Mouse (Mus musculus): Measurements from ENCODE around the gene Kifc3. TPM values are rescaled to one million over a fixed set of nuclear protein-coding genes. Genes with fewer than 3 reads are reported as not detected.

The Kifc3 gene
- total RNA-seq, 2 experiments from 2014 or later: 55.9 to 58.7 TPM

DNA sequence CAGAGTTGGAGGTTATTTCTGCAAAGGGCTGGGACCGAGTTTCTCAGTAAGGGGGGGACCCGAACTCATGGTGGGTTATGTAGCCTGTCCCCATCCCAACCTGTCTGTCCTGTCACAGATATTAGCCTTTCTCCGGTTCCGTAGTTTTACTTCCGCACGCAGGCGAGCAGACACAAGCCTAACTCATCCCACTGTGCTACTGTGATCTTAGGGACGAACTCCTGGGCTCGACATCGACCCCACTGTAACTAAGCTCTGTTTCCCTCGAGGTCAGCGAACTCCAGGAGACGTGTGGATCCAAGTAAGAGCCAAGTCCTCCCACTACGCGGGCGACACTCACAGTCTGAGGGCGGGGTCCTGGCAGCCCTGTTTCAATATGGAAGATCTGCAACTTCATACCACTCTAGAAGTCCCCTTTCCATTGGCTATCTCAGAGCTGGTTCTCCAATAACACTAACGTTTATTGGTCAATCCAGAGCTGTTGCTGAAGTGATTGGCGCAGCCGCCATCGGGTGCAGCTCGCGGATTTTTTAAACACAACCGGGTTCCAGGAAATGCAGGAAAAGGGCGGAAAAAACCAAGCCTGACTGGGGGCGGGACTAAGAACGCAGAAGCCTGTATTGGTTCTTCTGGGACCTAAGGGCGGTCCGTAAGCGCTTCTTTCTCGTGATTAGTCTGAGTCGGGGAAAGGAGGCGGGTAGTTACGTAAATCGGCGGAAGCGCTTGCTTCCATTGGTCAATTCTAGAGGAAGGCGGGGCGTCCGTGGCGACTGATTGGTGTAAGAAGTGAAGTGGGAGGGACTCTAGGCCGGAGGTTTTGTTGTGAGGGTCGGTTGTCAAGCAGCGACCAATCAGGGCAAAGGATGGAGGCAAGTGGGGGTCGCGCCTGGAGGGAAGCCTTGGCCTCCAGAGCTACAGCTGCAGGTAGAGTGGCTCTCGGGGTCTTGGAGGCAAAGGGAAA is 122.0 kb downstream of the Kifc3 start, which contains the start of gene Katnb1:
Gene Katnb1 (plus strand): TSS at position 806 of the 961 bp plus-strand sequence.
- DNase-seq (ENCODE audit: low spot score in 2 of 2): peak; percentile 96 to 97

DNA sequence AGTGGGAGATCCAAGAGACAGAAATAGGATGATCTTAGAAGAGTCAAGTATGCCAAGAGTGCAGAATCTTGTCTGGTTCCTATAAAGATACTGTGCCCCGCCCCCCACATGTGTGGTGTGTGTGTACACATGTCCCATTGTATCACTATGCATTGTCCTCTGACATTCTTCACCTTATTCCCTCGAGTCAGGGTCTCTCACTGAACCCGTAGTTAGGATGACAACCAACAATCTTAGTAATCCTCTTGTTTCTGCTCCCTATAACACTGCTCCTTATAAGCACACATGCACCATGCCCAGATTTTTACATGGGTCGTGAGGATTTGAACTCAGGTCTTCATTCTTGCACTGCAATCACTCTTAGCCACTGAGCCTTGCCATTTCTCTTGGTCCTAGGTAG is 123.3 kb downstream of the Kifc3 start:
- no peak for DNase-seq (ENCODE audit: low spot score in 2 of 2)

DNA sequence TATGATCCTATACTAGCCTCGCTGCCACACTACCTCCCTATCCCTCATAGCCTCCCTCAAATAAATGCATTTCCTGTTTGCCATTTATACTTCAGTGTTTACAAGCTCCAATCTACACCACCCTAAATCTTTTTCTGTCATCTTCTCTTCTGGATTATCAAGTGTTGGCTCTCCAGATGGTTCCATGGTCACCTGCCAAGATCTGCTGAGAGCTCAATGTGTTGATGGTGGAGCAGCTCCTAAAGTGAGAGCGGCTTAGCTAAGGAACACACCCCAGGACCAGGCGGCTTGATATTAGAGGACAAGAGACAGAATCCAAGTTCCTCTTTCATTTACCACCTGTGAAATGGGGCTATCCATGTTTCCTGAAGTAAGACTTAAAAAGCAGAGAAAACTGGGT is 124.6 kb downstream of the Kifc3 start:
- no peak for DNase-seq (ENCODE audit: low spot score in 2 of 2)

DNA sequence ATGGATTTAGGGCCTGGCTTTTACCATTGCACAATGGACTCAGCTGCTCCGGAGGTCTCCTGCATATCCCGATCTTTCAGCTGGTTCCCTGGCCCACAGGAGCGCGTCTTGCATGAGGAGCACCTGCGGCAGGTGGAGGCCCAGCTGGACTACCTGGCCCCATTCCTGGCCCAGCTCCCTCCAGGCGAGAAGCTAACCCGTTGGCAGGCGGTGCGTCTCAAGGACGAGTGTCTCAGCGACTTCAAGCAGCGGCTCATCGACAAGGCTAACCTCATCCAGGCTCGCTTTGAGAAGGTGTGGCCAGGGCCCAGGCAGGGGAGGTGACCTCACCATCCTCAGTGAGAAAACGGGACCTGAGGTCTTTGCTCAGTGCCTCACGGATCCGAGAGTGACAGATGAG is 126.5 kb downstream of the Kifc3 start:
- no peak for DNase-seq (ENCODE audit: low spot score in 2 of 2)

DNA sequence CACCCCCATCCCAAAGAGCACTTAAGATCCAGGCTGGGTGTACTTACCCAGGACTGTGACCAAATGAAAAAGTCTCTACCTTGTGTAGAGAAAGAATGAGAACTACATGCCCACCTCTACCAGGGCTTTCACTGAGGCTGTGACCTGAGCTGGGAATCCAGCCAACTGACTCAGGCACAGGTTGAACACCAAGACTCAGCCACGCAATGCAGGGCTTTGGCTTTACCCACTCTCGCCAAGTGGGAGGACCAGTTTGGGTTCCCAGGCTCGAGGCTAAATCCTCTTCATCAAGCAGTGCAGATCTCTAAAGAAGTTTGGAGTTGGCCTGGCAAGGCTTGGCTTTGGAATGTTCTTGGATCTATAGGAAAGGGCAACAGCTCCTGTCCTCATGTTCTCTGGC is 127.1 kb downstream of the Kifc3 start:
- no peak for DNase-seq (ENCODE audit: low spot score in 2 of 2)

DNA sequence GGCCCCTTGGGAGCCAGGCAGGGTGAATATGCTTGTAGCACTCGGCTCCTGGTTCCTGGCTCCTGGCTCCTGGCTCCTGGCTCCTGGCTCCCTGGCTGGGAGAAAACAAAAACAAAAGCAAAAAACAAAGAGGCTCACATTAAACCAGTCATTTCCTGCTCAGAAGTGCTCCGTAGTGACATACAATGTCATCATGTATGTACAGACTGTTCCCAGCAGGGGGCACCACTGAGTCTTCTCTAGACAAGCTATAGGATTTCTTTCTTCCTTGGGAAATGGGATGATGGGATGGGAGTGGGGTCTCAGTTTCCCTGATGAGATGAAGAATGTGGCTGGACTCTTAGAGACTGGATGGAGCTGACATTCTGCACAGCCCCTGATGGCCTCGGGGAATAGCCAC is 135.0 kb downstream of the Kifc3 start:
- DNase-seq (ENCODE audit: low spot score in 2 of 2): peak; percentile 19 to 49

DNA sequence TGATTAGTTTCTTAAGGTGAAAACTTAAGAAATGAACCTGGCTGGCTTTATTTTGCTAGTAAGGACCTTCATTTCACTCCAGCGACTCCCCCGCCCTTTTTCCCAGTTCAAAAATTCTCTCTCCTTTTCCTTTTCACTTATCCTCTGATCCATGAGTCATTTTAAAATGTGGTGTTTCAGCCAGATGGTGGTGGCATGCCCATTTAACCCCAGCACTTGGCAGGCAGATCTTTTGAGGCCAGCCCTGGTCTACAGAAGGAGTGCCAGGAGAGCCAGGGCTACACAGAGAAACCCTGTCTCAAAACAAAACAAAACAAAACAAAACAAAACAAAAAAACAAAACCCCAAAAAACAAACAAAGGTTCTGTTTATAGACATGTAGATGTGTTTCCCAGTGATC is 138.1 kb downstream of the Kifc3 start:
- DNase-seq (ENCODE audit: low spot score in 2 of 2): no peak

DNA sequence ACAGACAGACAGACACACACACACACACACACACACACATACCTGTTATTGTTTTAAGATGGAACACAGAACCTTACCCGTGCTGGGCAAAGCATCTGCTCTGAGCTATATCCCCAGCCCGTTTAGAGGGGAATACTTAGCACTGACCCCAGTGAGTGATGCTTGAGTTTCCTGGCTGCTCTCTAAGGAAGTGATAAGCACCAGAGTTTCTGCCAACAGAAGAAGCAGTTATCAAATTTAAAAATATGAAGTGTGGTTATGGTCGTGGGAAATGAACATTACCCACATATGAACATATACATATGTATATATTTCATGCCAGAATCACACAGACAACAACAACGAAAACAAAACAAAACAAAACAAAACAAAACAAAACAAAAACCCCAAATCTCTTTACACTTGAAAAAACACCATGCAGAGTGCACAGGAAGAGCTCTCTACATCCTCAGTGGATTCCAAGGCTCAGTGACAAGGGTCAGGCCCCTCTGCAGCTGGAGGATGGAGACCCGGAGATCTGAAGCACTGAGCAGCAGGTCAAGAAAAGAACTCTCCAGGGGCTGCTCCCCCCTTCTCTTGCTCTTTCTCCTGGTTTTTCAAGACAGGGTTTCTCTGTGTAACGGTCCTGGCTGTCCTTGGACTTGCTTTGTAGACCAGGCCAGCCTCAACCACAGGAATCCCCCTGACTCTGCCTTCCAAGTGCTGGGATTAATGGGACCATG is 142.6 kb downstream of the Kifc3 start:
- no peak for DNase-seq (ENCODE audit: low spot score in 2 of 2)

DNA sequence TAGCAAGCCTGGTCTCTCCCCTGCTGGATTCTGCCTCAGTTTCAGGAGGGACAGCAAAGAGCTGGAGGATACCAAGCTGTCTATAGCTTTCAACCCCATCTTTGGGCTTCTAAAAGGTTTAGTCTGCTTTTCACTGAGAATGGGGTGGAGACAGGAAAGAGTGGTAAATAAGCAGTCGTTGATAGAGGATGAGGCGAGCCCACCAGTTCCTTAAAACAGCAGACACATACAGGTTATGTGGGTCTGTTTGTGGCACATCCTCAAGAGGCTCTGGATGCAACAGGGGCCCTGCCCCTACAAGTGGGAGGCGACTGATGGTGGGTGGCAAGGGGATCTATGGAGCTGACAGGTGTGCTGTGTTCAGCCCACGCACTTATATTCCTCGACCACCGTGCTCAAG is 144.0 kb downstream of the Kifc3 start:
- no peak for DNase-seq (ENCODE audit: low spot score in 2 of 2)

DNA sequence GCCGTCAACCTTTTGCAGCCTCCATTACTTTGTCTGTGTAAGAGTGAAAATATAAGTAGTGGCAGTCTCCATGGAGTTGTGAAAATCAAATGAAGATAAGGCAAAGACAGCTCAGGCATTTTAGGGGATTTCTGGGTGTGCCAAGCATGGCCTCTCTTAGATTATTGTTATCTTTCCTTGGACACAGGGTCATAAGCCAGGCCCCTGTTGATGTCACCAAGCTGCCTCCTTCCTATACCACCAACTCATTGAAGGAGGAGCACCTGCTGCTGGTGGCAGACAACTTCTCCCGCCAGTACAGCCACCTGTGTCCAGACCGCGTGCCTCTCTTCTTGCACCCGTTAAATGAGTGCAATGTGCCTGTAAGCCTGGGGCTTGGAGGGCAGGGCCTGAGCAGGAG is 146.2 kb downstream of the Kifc3 start:
- DNase-seq (ENCODE audit: low spot score in 2 of 2): no peak

DNA sequence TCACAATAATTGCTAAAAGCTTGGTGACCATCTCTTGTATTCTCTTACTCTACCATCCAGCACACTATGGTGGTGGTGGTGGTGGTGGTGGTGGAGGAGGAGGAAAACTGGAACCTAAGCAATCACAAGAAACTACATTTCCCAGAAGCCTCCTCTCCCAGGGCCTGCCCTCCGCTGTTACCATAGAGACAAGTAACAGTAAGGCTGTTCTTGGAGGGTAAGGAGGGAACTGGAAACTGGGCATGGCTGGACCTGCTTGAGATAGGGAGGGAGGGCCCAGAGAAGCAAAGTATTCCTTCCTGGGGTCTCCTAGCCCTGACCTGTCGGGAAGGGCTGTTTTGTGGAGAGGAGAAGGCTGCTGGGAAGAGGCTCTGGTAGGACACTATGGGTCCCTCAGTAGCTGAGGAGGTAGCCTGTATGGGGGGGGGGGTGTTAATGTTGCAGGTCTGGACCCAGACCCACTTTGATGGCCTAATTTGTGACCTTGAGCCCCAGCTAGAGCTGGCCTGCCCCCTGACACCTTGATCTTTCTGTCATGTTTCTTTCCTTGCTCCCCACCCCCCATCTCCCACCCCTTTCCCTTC is 147.6 kb downstream of the Kifc3 start, which contains the start of gene Drc7:
Gene Drc7 (plus strand): TSS at position 177 of the 584 bp plus-strand sequence.
- no peak for DNase-seq (ENCODE audit: low spot score in 2 of 2)

DNA sequence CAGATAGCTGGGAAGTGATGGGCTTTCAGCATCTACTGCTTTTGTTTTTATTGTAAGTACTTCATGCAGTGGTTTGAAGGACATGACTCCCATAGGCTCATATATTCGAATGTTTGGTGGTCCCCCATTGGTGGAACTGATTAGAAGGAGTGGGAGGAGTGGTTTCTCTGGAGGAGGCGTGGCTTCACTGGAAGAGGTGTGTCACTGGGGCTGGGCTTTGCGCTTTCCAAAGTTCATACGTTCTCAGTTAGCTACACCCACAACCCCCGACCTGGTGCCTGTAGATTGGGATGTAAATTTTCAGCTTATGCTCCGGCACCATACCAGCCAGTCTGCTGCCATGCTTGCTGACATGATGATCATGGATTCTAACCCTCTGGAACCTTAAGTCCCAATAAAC is 148.2 kb downstream of the Kifc3 start:
- no peak for DNase-seq (ENCODE audit: low spot score in 2 of 2)

Other genes with a start within 250 kb of the Kifc3 start
- gene Adgrg1, start 228.1 kb downstream of the Kifc3 start, total RNA-seq (2021): 10 to 100 TPM; 81.2 to 81.3 TPM
- under 1 TPM; 0.30 to 0.87 TPM for gene Adgrg3, start 185.1 kb downstream of the Kifc3 start, total RNA-seq (2021)
- under 1 TPM; 0.45 to 0.81 TPM for gene Drc7, start 147.7 kb downstream of the Kifc3 start, total RNA-seq (2021)
- 10 to 100 TPM; 42.1 to 50.6 TPM for gene Katnb1, start 121.6 kb downstream of the Kifc3 start, total RNA-seq (2021)
- under 1 TPM; 0.16 to 0.49 TPM for gene Cngb1, start 103.8 kb upstream of the Kifc3 start, total RNA-seq (2021)
- not detected for gene Tepp, start 107.8 kb upstream of the Kifc3 start, total RNA-seq (2021)
- 10 to 100 TPM; 17.2 to 18.3 TPM for gene Zfp319, start 129.1 kb upstream of the Kifc3 start, total RNA-seq (2021)
- gene Usb1, start 129.5 kb upstream of the Kifc3 start, total RNA-seq (2021): 10 to 100 TPM; 11.6 to 12.3 TPM
- 10 to 100 TPM; 12.6 to 15.3 TPM for gene Mmp15, start 149.5 kb upstream of the Kifc3 start, total RNA-seq (2021)
- gene Cfap20, start 232.1 kb upstream of the Kifc3 start, total RNA-seq (2021): 10 to 100 TPM; 58.8 to 60.7 TPM